Mouse (Mus musculus) heart, embryonic 16.5 days (tissue): ENCODE data around the gene Gm28038. TPM values are rescaled to one million over a fixed set of nuclear protein-coding genes. Genes with fewer than 3 reads are reported as not detected.

Source experiments
- ATAC-seq: fragments of 200-750 bp; cut with Nextera tagmentation; replicated peaks from 2 replicates; pipeline ENCODE4 v1.8.0; 2017; ENCODE audit warnings: moderate number of reproducible peaks; ENCODE audit not compliant: insufficient read depth, low FRiP score; ENCODE audit errors: extremely low read depth
- H3K27ac ChIP-seq: fragments of 300-500 bp; sonication (generic); 2 replicates; pipeline ENCODE4 v1.5.1; 2014; ENCODE audit warnings: mild to moderate bottlenecking, low read length, control low read depth, moderate library complexity
- H3K27me3 ChIP-seq: fragments of 300-500 bp; sonication (generic); 2 replicates; pipeline ENCODE4 v1.6.1; 2014; ENCODE audit warnings: low read length, mixed read lengths; ENCODE audit not compliant: control insufficient read depth, insufficient read depth
- H3K36me3 ChIP-seq: fragments of 300-500 bp; sonication (generic); 2 replicates; pipeline ENCODE4 v1.6.1; 2014; ENCODE audit not compliant: control insufficient read depth, insufficient read depth
- H3K4me1 ChIP-seq: fragments of 300-500 bp; sonication (generic); 2 replicates; pipeline ENCODE4 v1.6.1; 2014; ENCODE audit warnings: low read length, mixed read lengths; ENCODE audit not compliant: control insufficient read depth, insufficient read depth
- H3K4me2 ChIP-seq: fragments of 300-500 bp; sonication (generic); 2 replicates; pipeline ENCODE4 v1.6.1; 2014; ENCODE audit warnings: low read depth, mild to moderate bottlenecking, control low read depth, low read length
- H3K4me3 ChIP-seq: fragments of 300-500 bp; sonication (generic); 2 replicates; pipeline ENCODE4 v1.5.1; 2014; ENCODE audit warnings: mild to moderate bottlenecking, control low read depth, low read length
- H3K9ac ChIP-seq: fragments of 300-500 bp; sonication (generic); 2 replicates; pipeline ENCODE4 v1.6.1; 2014; ENCODE audit warnings: low read length, control low read depth
- H3K9me3 ChIP-seq: fragments of 300-500 bp; sonication (generic); replicated peaks from 2 replicates; pipeline ENCODE4 v1.6.1; 2016; ENCODE audit warnings: low read length; ENCODE audit not compliant: control insufficient read depth
- WGBS: fragments of 180-500 bp; shearing (Covaris S2); extraction: QIAGEN DNeasy Blood & Tissue Kit; methylation state at CpG from one replicate; pipeline ENCODE4 v1.1.7; 2014; 5-methylcytosine and 5-hydroxymethylcytosine counted together
- polyA plus RNA-seq: library from polyadenylated mRNA; unstranded; fragments of >200 nt; fragmentation: Nextera tagmentation; extraction: Ambion mirVana; gene quantifications from 2 replicates; pipeline ENCODE4 v1.2.1, GENCODE M21; 2015

The Gm28038 gene
- polyA plus RNA-seq, 1 experiment from 2014 or later = not detected

DNA sequence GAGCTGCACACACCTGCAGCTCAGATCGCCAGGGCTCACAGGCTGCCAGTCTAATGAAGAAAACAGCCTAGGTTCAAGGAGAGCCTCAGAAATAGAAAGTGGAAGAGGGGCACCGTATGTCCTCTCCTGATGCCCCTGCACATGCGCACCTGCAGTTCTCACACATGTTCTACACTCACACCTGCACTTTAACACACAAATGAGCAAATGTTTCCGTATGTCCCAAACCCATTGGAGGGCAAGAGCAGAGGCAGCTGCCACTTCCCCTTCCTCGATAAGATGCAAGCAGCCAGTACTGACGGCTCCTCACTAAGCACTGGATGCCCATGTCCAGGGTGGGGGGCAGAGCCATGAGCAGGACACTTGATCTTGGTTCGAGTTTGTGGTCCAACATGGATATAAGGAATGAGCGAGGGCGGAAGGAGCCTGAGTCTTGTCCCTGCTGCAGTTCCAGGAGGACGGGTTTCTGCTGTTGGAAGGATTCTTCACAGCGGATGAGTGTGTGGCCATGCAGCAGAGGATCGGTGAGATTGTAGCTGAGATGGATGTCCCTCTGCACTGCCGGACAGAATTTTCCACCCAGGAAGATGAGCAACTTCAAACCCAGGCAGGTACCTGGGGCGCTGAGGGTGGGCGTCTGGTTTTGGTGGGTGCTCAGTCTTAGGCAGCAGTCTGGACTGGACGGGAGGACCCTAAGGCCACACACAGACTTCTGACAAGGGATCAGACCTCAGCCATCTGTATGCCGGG, 11.4 kb upstream of the Gm28038 start:
- no peaks in the 10 kb centered on the region for H3K9me3 ChIP-seq
- 79% methylated on average over 17 of the region's 17 CpGs for WGBS
- peaks cover under 1% of the 10 kb centered on the region for H3K36me3 ChIP-seq
- ATAC-seq = no peak
- no peak overlapping the region for H3K4me2 ChIP-seq
- no peak overlapping the region for H3K4me3 ChIP-seq
- H3K9ac ChIP-seq = peak overlapping the region; percentile 23; the same call in 1 of the 2 replicates
- H3K4me1 ChIP-seq = peaks cover 37% of the 10 kb centered on the region
- peak overlapping the region; percentile 77 for H3K27ac ChIP-seq
- no peaks in the 10 kb centered on the region for H3K27me3 ChIP-seq

DNA sequence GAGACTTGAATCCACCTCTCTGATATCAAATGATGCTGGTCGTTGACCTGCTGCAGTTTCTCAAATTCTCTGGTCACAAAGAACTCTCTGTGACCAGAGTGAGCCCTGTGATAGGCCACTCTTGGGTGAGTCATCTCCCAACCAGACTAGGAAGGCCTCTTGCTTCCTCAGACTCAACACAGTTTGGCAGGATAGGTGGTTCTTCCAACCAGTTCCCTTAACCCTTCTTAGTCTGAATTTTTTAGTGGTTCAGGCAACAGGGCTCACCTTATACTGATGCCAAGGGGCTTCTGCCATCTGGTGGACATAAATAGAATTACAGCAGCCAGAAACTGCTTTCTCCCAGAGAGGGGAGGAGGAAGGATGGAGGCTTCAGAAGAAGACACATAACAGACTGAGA, 10.7 kb upstream of the Gm28038 start:
- Histone ChIP-seq H3K9ac (peak overlapping the region; percentile 23; the same call in 1 of the 2 replicates), H3K36me3 (no peaks in the 10 kb centered on the region; the same call in 1 of the 2 replicates)
- WGBS = 11% methylated on average over 1 of the region's 1 CpGs

DNA sequence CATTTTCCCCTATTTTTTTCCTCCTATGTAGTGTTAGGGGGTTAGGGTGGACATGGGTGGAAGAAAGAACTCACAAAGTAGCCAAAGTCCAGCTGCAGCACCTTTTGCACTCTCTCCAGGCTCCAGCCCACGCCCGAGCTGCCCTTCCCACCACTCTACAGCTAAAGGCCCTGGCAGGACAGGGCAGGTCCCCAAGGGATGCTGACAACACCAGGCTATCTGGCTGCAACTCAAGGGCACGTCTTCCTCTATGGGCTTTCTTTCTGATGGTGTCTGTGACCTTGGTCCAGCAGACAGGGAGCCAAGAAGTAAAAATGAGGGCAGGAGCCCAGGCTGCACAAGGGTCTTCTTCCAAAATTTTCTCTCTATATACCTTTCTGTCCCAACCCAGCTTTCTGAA, 808 bp downstream of the Gm28038 start:
- Histone ChIP-seq H3K4me3 (no peak overlapping the region), H3K4me1 (peaks cover 12% of the 10 kb centered on the region), H3K4me2 (no peak overlapping the region), H3K36me3 (no peaks in the 10 kb centered on the region; the same call in 1 of the 2 replicates), H3K27me3 (no peaks in the 10 kb centered on the region), H3K9me3 (no peaks in the 10 kb centered on the region), H3K9ac (no peak overlapping the region), H3K27ac (no peak overlapping the region)
- 58% methylated on average over 3 of the region's 3 CpGs for WGBS
- ATAC-seq = no peak

More for the DNA sequence above, 10.7 kb upstream of the Gm28038 start:
- H3K4me3 ChIP-seq = no peak overlapping the region
- peaks cover 29% of the 10 kb centered on the region for H3K4me1 ChIP-seq
- no peak overlapping the region for H3K4me2 ChIP-seq
- peak; percentile 71 for ATAC-seq
- no peaks in the 10 kb centered on the region for H3K27me3 ChIP-seq
- no peaks in the 10 kb centered on the region for H3K9me3 ChIP-seq
- peak overlapping the region; percentile 77 for H3K27ac ChIP-seq

DNA sequence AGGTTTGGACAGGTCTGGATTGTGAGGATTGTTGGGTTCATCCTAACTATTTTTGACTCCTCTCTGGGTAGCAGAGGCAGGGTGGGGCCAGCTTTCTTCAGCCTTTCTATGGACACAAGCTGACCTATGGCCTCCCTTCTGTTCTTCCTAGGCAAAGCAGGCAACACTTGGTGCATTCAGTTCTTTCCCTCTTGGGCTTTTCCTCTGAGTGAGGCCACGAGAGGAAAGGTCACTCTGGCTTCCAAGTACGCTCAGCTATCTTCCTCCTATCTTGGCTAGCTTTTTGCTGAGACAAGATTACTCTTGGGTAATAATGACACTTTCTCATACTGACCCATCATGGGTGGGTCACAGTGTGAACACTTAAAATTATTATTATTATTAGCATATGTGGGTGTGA, 2.4 kb downstream of the Gm28038 start:
- Histone ChIP-seq H3K9ac (no peak overlapping the region), H3K4me3 (no peak overlapping the region), H3K36me3 (no peaks in the 10 kb centered on the region), H3K4me2 (no peak overlapping the region), H3K27ac (no peak overlapping the region), H3K27me3 (no peaks in the 10 kb centered on the region), H3K9me3 (no peaks in the 10 kb centered on the region), H3K4me1 (peaks cover 23% of the 10 kb centered on the region)
- no peak for ATAC-seq
- WGBS = 92% methylated on average over 2 of the region's 2 CpGs

DNA sequence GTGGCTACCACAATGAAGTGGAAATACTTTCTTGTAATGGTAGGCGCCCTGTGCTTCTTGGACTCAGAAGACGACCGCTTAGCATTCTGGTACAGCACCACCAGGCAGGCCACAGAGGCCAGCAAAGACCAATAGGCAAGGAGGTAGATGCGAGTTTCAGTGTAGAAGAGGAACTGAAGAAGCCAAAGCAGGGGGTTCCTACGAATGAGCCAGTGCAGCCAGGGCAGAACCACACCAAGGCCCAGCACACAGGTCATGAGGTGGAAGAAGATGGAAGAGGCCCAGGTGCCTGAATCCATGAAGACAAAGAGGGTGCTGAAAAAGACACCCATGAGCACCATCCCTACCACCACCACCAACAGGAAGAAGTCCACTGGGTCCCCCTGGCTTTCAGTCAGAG, 4.2 kb downstream of the Gm28038 start:
- no peak overlapping the region for H3K27ac ChIP-seq
- no peak for ATAC-seq

DNA sequence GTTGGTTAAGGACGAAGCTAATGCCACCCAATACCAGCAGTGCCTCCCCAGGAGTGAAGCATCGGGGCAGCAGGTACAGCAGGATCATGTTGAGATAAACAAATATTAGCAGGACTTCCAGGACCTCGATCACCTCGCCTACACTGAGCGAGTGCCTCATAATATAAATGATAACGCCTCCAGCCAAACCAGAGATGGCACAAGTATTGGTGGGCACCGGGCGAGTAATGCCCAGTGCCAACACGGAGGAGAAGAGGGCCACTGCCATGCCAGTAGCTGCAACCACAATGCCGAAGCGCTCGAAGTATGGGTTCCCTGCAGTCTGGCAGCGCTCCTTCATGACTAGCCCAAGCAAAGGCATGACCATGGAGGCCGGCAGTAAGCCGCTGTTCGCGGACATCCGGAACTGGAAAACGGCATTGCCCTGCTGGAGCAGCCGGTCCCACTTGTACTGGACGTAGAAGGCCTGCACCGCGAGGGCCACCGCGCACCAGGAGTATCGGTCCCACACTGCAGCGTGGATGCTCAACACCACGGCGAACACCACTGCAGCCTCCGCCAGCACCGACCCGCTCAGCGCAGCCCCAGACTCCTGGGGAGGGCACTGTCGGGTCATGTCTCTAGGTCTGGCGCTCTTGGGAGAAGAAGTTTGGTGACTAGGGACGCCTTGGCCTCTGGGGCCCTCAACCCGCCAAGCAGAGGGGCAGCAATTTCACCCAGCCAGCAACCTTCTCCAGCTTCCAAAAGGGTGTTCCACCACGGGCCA, 4.8 kb downstream of the Gm28038 start:
- Histone ChIP-seq H3K36me3 (no peaks in the 10 kb centered on the region), H3K4me2 (peak overlapping the region; percentile 96), H3K4me3 (peak overlapping the region; percentile 89), H3K27ac (peak overlapping the region; percentile 66), H3K4me1 (peaks cover 23% of the 10 kb centered on the region), H3K27me3 (no peaks in the 10 kb centered on the region), H3K9ac (peak overlapping the region; percentile 92), H3K9me3 (no peaks in the 10 kb centered on the region)
- 11% methylated on average over 38 of the region's 38 CpGs for WGBS
- peak; percentile 19 for ATAC-seq

More for the DNA sequence above, 4.2 kb downstream of the Gm28038 start:
- peaks cover 23% of the 10 kb centered on the region for H3K4me1 ChIP-seq
- no peaks in the 10 kb centered on the region for H3K9me3 ChIP-seq
- peak overlapping the region; percentile 89 for H3K4me3 ChIP-seq
- no peaks in the 10 kb centered on the region for H3K27me3 ChIP-seq
- WGBS = 92% methylated on average over 5 of the region's 5 CpGs
- no peaks in the 10 kb centered on the region for H3K36me3 ChIP-seq
- no peak overlapping the region for H3K9ac ChIP-seq
- peak overlapping the region; percentile 96 for H3K4me2 ChIP-seq

DNA sequence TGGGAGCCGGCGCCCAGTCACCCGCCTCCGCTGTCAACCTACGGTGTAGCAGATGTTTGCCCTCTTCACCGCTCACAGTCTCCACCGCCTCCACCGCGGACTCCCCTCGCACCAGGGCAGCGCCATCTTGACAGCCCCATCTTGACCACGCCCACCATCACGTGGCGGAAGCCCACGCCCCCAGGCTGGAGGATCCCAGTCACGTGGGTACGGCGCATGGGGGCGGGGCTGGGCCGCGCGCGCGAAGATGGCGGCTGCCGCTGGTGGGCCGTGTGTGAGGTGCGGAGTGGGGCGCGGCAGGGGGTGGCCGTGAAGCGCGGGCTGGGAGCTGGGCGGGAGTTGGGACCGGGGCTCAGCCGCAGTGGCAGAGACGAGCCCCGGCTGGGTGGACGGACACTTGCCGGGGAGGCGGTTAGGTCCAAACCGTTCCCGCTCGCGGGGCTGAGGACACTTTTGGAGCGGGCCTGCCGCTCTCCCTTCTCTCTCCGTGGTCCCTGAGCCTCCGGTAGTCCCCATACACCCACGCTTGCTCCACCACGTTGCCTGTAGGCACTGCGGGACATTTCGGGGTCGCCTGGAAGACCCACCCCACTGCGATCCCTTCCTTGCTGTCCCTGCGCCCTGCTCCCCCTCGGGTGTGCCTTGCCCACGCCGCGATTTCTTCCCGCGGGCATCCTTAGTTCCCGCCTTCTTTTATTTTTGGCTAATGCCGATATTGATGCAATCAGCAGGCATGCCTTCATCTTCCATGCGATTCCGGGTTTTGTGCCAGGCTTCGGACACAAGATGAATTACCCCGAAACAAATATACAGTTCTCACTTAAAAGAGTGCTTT, 5.6 kb downstream of the Gm28038 start, which contains the start of the genes Dolk and Nup188:
Dolk (minus strand) TSS at position 143 of the 835 bp plus-strand sequence.
Nup188 (plus strand) TSS at position 206 of the 835 bp plus-strand sequence.
- under 1% methylated on average over 65 of the region's 68 CpGs for WGBS
- Histone ChIP-seq H3K4me3 (peak within 1 kb of the TSS; percentile 89), H3K4me2 (peak within 1 kb of the TSS; percentile 96), H3K27ac (peak within 1 kb of the TSS; percentile 71), H3K9ac (peak within 1 kb of the TSS; percentile 92), H3K36me3 (no peaks in the 10 kb centered on the region), H3K27me3 (no peaks in the 10 kb centered on the region), H3K9me3 (no peaks in the 10 kb centered on the region), H3K4me1 (peaks cover 23% of the 10 kb centered on the region)
- ATAC-seq = peak; percentile 96

DNA sequence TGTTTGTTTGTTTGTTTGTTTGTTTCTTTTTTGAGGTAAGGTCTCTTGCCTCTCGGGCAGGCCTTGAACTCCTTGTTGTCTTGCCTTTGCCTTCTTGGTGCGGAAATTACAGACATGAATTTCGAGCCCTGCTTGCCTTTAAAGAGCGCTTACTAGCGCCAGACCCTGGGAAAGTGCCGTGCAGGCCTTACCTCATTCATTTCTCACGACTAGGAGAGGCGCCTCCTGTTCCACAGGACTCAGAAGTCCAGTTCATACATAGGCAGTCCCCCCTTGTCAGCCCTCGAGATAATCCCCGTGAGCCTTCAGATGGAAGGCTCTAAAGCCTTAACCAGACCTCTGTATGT, 6.2 kb downstream of the Gm28038 start:
- ATAC-seq = no peak
- Histone ChIP-seq H3K9me3 (no peaks in the 10 kb centered on the region), H3K36me3 (no peaks in the 10 kb centered on the region), H3K27ac (peak overlapping the region; percentile 71), H3K4me1 (peaks cover 23% of the 10 kb centered on the region), H3K27me3 (no peaks in the 10 kb centered on the region), H3K9ac (peak overlapping the region; percentile 92), H3K4me2 (peak overlapping the region; percentile 89), H3K4me3 (peak overlapping the region; percentile 89)
- WGBS = under 1% methylated on average over 10 of the region's 10 CpGs
